Mouse (Mus musculus): ENCODE data around the gene Eya2. TPM values are rescaled to one million over a fixed set of nuclear protein-coding genes. Genes with fewer than 3 reads are reported as not detected.

The Eya2 gene
- polyA plus RNA-seq, 1 experiment from 2014 or later: not detected

- Histone ChIP-seq H3K9me3 (replicated peaks) (no peaks in the 10 kb centered on the region), H3K27me3 (no peaks in the 10 kb centered on the region)
Measured at GRCm38 (mm10) chr2:165622596-165622995, 27.8 kb downstream of the Eya2 start.

GRCm38 (mm10) chr2:165626826-165627225 is 32.0 kb downstream of the Eya2 start:
- no peak overlapping the region for H3K4me2 ChIP-seq
- H3K4me1 ChIP-seq (replicated peaks): no peaks in the 10 kb centered on the region
- H3K27me3 ChIP-seq: no peaks in the 10 kb centered on the region
- ATAC-seq (ENCODE audit: insufficient read depth): no peak
- 69% methylated on average over 6 of the region's 6 CpGs for WGBS (ENCODE audit: insufficient replicate concordance)
- no peak overlapping the region for H3K27ac ChIP-seq (replicated peaks)
- H3K4me3 ChIP-seq (replicated peaks): no peak overlapping the region
- no peaks in the 10 kb centered on the region for H3K9me3 ChIP-seq (replicated peaks)
- no peak overlapping the region for H3K9ac ChIP-seq
- no peaks in the 10 kb centered on the region for H3K36me3 ChIP-seq (replicated peaks)

More at GRCm38 (mm10) chr2:165622596-165622995, 27.8 kb downstream of the Eya2 start:
- H3K4me2 ChIP-seq: no peak overlapping the region
- no peak overlapping the region for H3K9ac ChIP-seq
- H3K4me1 ChIP-seq (replicated peaks): no peaks in the 10 kb centered on the region
- H3K4me3 ChIP-seq (replicated peaks): no peak overlapping the region
- no peak for ATAC-seq (ENCODE audit: insufficient read depth)
- H3K27ac ChIP-seq (replicated peaks): no peak overlapping the region
- H3K36me3 ChIP-seq (replicated peaks): no peaks in the 10 kb centered on the region
- 57% methylated on average over 3 of the region's 3 CpGs for WGBS (ENCODE audit: insufficient replicate concordance)

GRCm38 (mm10) chr2:165627974-165628373 is 33.1 kb downstream of the Eya2 start:
- H3K4me1 ChIP-seq (replicated peaks): no peaks in the 10 kb centered on the region
- H3K9me3 ChIP-seq (replicated peaks): no peaks in the 10 kb centered on the region
- H3K4me3 ChIP-seq (replicated peaks): no peak overlapping the region
- ATAC-seq (ENCODE audit: insufficient read depth): no peak
- 43% methylated on average over 6 of the region's 6 CpGs for WGBS (ENCODE audit: insufficient replicate concordance)
- no peak overlapping the region for H3K27ac ChIP-seq (replicated peaks)
- H3K4me2 ChIP-seq: no peak overlapping the region
- H3K27me3 ChIP-seq: no peaks in the 10 kb centered on the region
- H3K36me3 ChIP-seq (replicated peaks): no peaks in the 10 kb centered on the region
- no peak overlapping the region for H3K9ac ChIP-seq

- H3K27ac ChIP-seq (replicated peaks): no peak overlapping the region
- H3K9ac ChIP-seq: no peak overlapping the region
- H3K27me3 ChIP-seq: no peaks in the 10 kb centered on the region
- 46% methylated on average over 8 of the region's 8 CpGs for WGBS (ENCODE audit: insufficient replicate concordance)
- no peaks in the 10 kb centered on the region for H3K36me3 ChIP-seq (replicated peaks)
- no peaks in the 10 kb centered on the region for H3K4me1 ChIP-seq (replicated peaks)
- H3K9me3 ChIP-seq (replicated peaks): no peaks in the 10 kb centered on the region
- H3K4me3 ChIP-seq (replicated peaks): no peak overlapping the region
- ATAC-seq (ENCODE audit: insufficient read depth): no peak
- H3K4me2 ChIP-seq: no peak overlapping the region
Measured at GRCm38 (mm10) chr2:165629900-165630299, 35.1 kb downstream of the Eya2 start.

GRCm38 (mm10) chr2:165633011-165633785 is 38.4 kb downstream of the Eya2 start:
- Histone ChIP-seq H3K4me1 (replicated peaks) (no peaks in the 10 kb centered on the region), H3K27ac (replicated peaks) (no peak overlapping the region), H3K36me3 (replicated peaks) (no peaks in the 10 kb centered on the region), H3K9me3 (replicated peaks) (no peaks in the 10 kb centered on the region), H3K4me2 (no peak overlapping the region), H3K9ac (no peak overlapping the region), H3K27me3 (no peaks in the 10 kb centered on the region), H3K4me3 (replicated peaks) (no peak overlapping the region)
- WGBS (ENCODE audit: insufficient replicate concordance): 49% methylated on average over 11 of the region's 11 CpGs
- no peak for ATAC-seq (ENCODE audit: insufficient read depth)

GRCm38 (mm10) chr2:165634481-165634880 is 39.6 kb downstream of the Eya2 start:
- Histone ChIP-seq H3K4me3 (replicated peaks) (no peak overlapping the region), H3K4me2 (no peak overlapping the region), H3K36me3 (replicated peaks) (no peaks in the 10 kb centered on the region), H3K9me3 (replicated peaks) (no peaks in the 10 kb centered on the region), H3K27me3 (no peaks in the 10 kb centered on the region), H3K27ac (replicated peaks) (no peak overlapping the region), H3K4me1 (replicated peaks) (peaks cover 7% of the 10 kb centered on the region), H3K9ac (no peak overlapping the region)
- no peak for ATAC-seq (ENCODE audit: insufficient read depth)
- 54% methylated on average over 7 of the region's 7 CpGs for WGBS (ENCODE audit: insufficient replicate concordance)

GRCm38 (mm10) chr2:165639075-165639755 is 44.4 kb downstream of the Eya2 start:
- 11% methylated on average over 11 of the region's 11 CpGs for WGBS (ENCODE audit: insufficient replicate concordance)
- no peaks in the 10 kb centered on the region for H3K9me3 ChIP-seq (replicated peaks)
- peak overlapping the region; percentile 4; the same call in 1 of the 2 replicates for H3K4me2 ChIP-seq
- H3K27ac ChIP-seq (replicated peaks): peak overlapping the region; percentile 38; the same call in 1 of the 2 replicates
- H3K4me3 ChIP-seq (replicated peaks): no peak overlapping the region
- H3K4me1 ChIP-seq (replicated peaks): peaks cover 27% of the 10 kb centered on the region
- no peaks in the 10 kb centered on the region for H3K27me3 ChIP-seq
- H3K36me3 ChIP-seq (replicated peaks): no peaks in the 10 kb centered on the region
- peak; percentile 66 for ATAC-seq (ENCODE audit: insufficient read depth)
- H3K9ac ChIP-seq: no peak overlapping the region

- Histone ChIP-seq H3K27me3 (no peaks in the 10 kb centered on the region), H3K4me2 (no peak overlapping the region), H3K27ac (replicated peaks) (no peak overlapping the region), H3K4me3 (replicated peaks) (no peak overlapping the region), H3K9ac (no peak overlapping the region), H3K36me3 (replicated peaks) (no peaks in the 10 kb centered on the region), H3K4me1 (replicated peaks) (peaks cover 27% of the 10 kb centered on the region), H3K9me3 (replicated peaks) (no peaks in the 10 kb centered on the region)
- 51% methylated on average over 14 of the region's 14 CpGs for WGBS (ENCODE audit: insufficient replicate concordance)
- peak; percentile 76 for ATAC-seq (ENCODE audit: insufficient read depth)
Measured at GRCm38 (mm10) chr2:165641909-165642505, 47.2 kb downstream of the Eya2 start.

GRCm38 (mm10) chr2:165643596-165643995 is 48.8 kb downstream of the Eya2 start:
- Histone ChIP-seq H3K4me1 (replicated peaks) (peaks cover 27% of the 10 kb centered on the region), H3K27ac (replicated peaks) (no peak overlapping the region), H3K9ac (no peak overlapping the region), H3K4me2 (no peak overlapping the region), H3K36me3 (replicated peaks) (no peaks in the 10 kb centered on the region), H3K27me3 (no peaks in the 10 kb centered on the region), H3K9me3 (replicated peaks) (no peaks in the 10 kb centered on the region), H3K4me3 (replicated peaks) (no peak overlapping the region)
- no peak for ATAC-seq (ENCODE audit: insufficient read depth)
- 69% methylated on average over 3 of the region's 3 CpGs for WGBS (ENCODE audit: insufficient replicate concordance)

- Histone ChIP-seq H3K36me3 (replicated peaks) (no peaks in the 10 kb centered on the region), H3K4me1 (replicated peaks) (peaks cover 24% of the 10 kb centered on the region), H3K27ac (replicated peaks) (no peak overlapping the region), H3K4me3 (replicated peaks) (no peak overlapping the region), H3K27me3 (no peaks in the 10 kb centered on the region), H3K9me3 (replicated peaks) (no peaks in the 10 kb centered on the region), H3K4me2 (no peak overlapping the region), H3K9ac (no peak overlapping the region)
- no peak for ATAC-seq (ENCODE audit: insufficient read depth)
- 49% methylated on average over 9 of the region's 9 CpGs for WGBS (ENCODE audit: insufficient replicate concordance)
Measured at GRCm38 (mm10) chr2:165644057-165644456, 49.2 kb downstream of the Eya2 start.

GRCm38 (mm10) chr2:165651031-165651430 is 56.2 kb downstream of the Eya2 start:
- no peak for ATAC-seq (ENCODE audit: insufficient read depth)
- no peak overlapping the region for H3K4me3 ChIP-seq (replicated peaks)
- no peak overlapping the region for H3K9ac ChIP-seq
- peaks cover 10% of the 10 kb centered on the region for H3K4me1 ChIP-seq (replicated peaks)
- 0 out of 2 replicates have a peak, but pooled peaks cover 2% of the 10 kb centered on the region for H3K27me3 ChIP-seq
- 22% methylated on average over 11 of the region's 11 CpGs for WGBS (ENCODE audit: insufficient replicate concordance)
- no peak overlapping the region for H3K27ac ChIP-seq (replicated peaks)
- no peak overlapping the region for H3K4me2 ChIP-seq
- no peaks in the 10 kb centered on the region for H3K36me3 ChIP-seq (replicated peaks)
- no peaks in the 10 kb centered on the region for H3K9me3 ChIP-seq (replicated peaks)
